Mouse (Mus musculus): Measurements from ENCODE around the gene Nup205.

The Nup205 gene

GRCm38 (mm10) chr6:35288920-35289319, 111.7 kb downstream of the Nup205 start:
- no peak for DNase-seq

GRCm38 (mm10) chr6:35289676-35290075, 112.5 kb downstream of the Nup205 start:
- no peak for DNase-seq

GRCm38 (mm10) chr6:35294964-35295363, 117.7 kb downstream of the Nup205 start:
- DNase-seq = no peak

- peak; percentile 23 to 34 for DNase-seq
Measured at GRCm38 (mm10) chr6:35297001-35297400, 119.8 kb downstream of the Nup205 start.
